Mouse (Mus musculus): ENCODE results near the gene Stk25. TPM values are rescaled to one million over a fixed set of nuclear protein-coding genes. Genes with fewer than 3 reads are reported as not detected.
"Not testable (repeated sequence)": the region's sequence is repeated elsewhere in the genome, so short reads cannot be mapped to it uniquely, and the experiment has no call there.

Stk25 gene
- polyA plus RNA-seq (2014; fragmentation: Nextera tagmentation; extraction: Ambion mirVana), result 227 and 232 TPM in 2 replicates

DNA sequence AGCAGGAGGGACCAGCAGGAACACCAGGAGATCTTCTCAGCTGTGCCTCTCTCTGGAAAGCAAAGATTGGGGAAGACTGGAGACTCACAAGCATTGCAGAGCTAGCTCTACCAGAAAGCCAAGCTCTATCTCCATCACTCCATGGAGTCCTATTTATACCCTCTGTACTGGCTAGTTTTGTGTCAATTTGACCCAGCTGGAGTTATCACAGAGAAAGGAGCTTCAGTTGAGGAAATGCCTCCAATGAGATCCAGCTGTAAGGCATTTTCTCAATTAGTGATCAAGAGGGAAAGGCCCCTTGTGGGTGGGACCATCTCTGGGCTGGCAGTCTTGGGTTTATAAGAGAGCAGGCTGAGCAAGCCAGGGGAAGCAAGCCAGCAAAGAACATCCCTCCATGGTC lies at the start of gene Stk25:
Stk25 (minus strand) TSS at position 101 of the 400 bp plus-strand sequence.
- not testable (repeated sequence) for H3K27me3 ChIP-seq (ENCODE audit: control insufficient read depth, insufficient read depth, low read length); H3K4me3 ChIP-seq (ENCODE audit: low read depth, low read length); H3K27ac ChIP-seq (ENCODE audit: low read depth, low read length); H3K9ac ChIP-seq (ENCODE audit: low read depth, low read length); H3K4me1 ChIP-seq (replicated peaks; ENCODE audit: control insufficient read depth, insufficient read depth, low read length); H3K4me2 ChIP-seq (replicated peaks; ENCODE audit: low read depth, low read length); H3K36me3 ChIP-seq (ENCODE audit: control insufficient read depth, insufficient read depth, low read length); H3K9me3 ChIP-seq (ENCODE audit: control insufficient read depth, low read length); DNase-seq (ENCODE audit: low spot score); ATAC-seq (ENCODE audit: low FRiP score)

DNA sequence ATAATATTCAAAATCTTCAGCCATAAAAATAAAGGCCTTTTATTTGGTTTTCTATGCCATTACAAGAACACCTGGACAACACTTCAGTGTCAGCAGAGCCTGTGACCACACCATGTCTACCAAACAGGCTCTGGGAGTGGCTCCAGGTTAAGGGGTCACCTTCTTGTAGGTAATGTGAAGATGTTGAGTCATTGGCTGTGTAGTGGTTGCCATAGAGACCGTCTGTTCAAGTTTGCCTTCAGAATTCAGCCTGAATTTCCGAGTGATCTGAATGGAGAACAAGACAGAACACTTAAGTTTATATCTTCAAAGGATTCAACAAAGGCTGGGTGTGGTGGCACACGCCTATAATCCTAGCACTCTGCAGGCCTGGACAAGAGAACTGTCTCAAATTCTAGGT lies 46.9 kb upstream of the Stk25 start:
- H3K36me3 ChIP-seq (ENCODE audit: control insufficient read depth, insufficient read depth, low read length), result no peaks in the 10 kb centered on the region
- H3K4me3 ChIP-seq (ENCODE audit: low read depth, low read length), result no peak overlapping the region
- 76% methylated on average over 3 of the region's 3 CpGs for WGBS

DNA sequence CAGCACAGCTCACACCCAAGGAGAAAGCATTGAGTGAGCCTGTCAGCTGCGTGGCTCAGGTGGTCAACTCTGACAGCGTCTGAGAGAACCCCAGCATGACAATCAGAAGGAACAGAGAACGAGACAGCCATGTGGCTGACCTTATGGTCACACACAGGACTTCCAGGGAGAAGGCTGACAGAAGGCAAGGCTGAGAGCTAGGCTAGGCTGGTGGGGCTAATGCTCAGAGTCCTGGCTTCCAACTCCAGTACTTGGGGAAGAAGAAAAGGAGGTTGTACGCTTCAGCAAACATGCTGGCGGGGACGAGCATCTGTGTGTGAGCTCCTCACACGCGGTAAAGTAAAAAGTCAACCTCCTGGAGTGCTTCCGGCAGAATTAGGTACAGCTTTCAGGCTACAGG lies 45.9 kb upstream of the Stk25 start:
- Histone ChIP-seq H3K4me1 (replicated peaks; ENCODE audit: control insufficient read depth, insufficient read depth, low read length) (no peaks in the 10 kb centered on the region), H3K4me3 (ENCODE audit: low read depth, low read length) (no peak overlapping the region), H3K9me3 (ENCODE audit: control insufficient read depth, low read length) (no peaks in the 10 kb centered on the region), H3K27ac (ENCODE audit: low read depth, low read length) (no peak overlapping the region), H3K27me3 (ENCODE audit: control insufficient read depth, insufficient read depth, low read length) (no peaks in the 10 kb centered on the region), H3K4me2 (replicated peaks; ENCODE audit: low read depth, low read length) (no peak overlapping the region), H3K36me3 (ENCODE audit: control insufficient read depth, insufficient read depth, low read length) (no peaks in the 10 kb centered on the region), H3K9ac (ENCODE audit: low read depth, low read length) (no peak overlapping the region)
- ATAC-seq (ENCODE audit: low FRiP score), result no peak
- WGBS, result 92% methylated on average over 9 of the region's 9 CpGs
- no peak for DNase-seq (ENCODE audit: low spot score)

More for the DNA sequence above, 46.9 kb upstream of the Stk25 start:
- Histone ChIP-seq H3K9me3 (ENCODE audit: control insufficient read depth, low read length) (no peaks in the 10 kb centered on the region), H3K27ac (ENCODE audit: low read depth, low read length) (no peak overlapping the region), H3K27me3 (ENCODE audit: control insufficient read depth, insufficient read depth, low read length) (no peaks in the 10 kb centered on the region), H3K4me1 (replicated peaks; ENCODE audit: control insufficient read depth, insufficient read depth, low read length) (no peaks in the 10 kb centered on the region), H3K9ac (ENCODE audit: low read depth, low read length) (no peak overlapping the region), H3K4me2 (replicated peaks; ENCODE audit: low read depth, low read length) (no peak overlapping the region)
- no peak for DNase-seq (ENCODE audit: low spot score)
- no peak for ATAC-seq (ENCODE audit: low FRiP score)

DNA sequence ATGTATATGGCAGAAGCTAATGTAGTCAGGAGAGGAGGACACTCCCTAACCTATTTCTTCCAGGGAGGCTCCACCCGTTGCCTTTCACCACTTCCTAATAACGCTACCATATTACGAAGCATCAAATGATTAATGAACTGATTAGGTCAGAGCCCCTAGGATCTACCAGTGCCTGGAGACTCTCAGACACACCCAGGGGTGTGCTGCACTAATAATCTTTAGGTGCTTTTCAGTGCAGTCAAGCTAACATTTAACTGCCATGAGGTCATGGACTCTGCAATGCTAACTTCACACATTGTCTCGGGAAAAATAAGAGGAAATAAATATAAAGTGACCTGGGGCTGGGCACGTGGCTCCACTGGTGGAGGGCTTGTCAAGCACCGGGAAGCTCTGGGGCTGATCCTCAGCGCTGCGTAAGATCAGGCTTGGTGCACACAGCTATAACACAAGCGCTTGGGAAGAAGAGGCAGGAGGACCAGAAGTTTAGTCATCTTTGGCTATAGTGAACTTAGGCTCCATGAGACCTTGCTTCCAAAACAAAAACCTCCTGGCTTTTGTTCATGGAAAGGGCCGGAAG lies 45.1 kb upstream of the Stk25 start:
- ATAC-seq (ENCODE audit: low FRiP score) (no peak), DNase-seq (ENCODE audit: low spot score) (no peak)
- Histone ChIP-seq H3K36me3 (ENCODE audit: control insufficient read depth, insufficient read depth, low read length) (no peaks in the 10 kb centered on the region), H3K9ac (ENCODE audit: low read depth, low read length) (no peak overlapping the region), H3K4me1 (replicated peaks; ENCODE audit: control insufficient read depth, insufficient read depth, low read length) (no peaks in the 10 kb centered on the region), H3K4me2 (replicated peaks; ENCODE audit: low read depth, low read length) (no peak overlapping the region), H3K27ac (ENCODE audit: low read depth, low read length) (no peak overlapping the region), H3K27me3 (ENCODE audit: control insufficient read depth, insufficient read depth, low read length) (no peaks in the 10 kb centered on the region), H3K4me3 (ENCODE audit: low read depth, low read length) (no peak overlapping the region), H3K9me3 (ENCODE audit: control insufficient read depth, low read length) (no peaks in the 10 kb centered on the region)
- 96% methylated on average over 10 of the region's 10 CpGs for WGBS

DNA sequence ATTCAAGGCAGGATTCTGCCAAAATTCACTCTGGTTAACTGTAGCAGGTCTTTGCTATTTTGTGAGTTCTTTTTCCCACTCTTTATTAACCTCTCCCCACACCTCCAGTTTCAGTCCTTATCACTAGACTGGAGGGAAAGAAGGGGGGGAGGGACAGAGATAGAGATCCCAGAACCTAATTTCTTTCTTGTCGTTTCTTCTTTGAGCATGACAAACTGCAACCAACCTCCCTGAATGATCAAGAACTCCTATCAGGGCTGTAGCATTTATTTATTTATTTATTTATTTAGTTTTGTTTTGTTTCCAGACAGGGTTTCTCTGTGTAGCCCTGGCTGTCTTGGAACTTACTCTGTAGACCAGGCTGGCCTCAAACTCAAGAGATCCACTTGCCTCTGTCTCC lies 43.6 kb upstream of the Stk25 start:
- H3K4me1 ChIP-seq (replicated peaks; ENCODE audit: control insufficient read depth, insufficient read depth, low read length), result no peaks in the 10 kb centered on the region
- 100% methylated on average over 1 of the region's 1 CpGs for WGBS

DNA sequence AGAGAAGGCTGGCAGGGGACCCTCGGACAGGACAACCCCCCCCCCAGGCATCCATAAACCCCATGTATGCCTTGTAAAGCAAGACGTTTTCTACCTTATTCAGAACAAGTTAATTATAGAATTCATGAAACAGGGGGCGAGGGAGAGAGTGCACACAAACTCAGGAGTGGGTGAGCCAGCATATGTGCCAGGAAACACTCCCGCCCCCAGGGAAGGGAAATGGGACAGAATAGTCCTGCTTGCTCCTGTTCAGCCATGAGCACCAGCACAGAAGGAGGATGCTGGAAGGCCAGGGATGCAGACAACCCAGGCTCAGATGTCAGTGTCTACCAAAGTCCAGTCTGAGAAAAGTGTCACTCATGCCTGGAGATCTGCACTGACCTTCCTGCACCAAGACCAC lies 40.7 kb upstream of the Stk25 start:
- WGBS, result 85% methylated on average over 4 of the region's 4 CpGs
- Histone ChIP-seq H3K36me3 (ENCODE audit: control insufficient read depth, insufficient read depth, low read length) (no peaks in the 10 kb centered on the region), H3K27me3 (ENCODE audit: control insufficient read depth, insufficient read depth, low read length) (no peaks in the 10 kb centered on the region), H3K9me3 (ENCODE audit: control insufficient read depth, low read length) (no peaks in the 10 kb centered on the region), H3K27ac (ENCODE audit: low read depth, low read length) (no peak overlapping the region), H3K4me2 (replicated peaks; ENCODE audit: low read depth, low read length) (no peak overlapping the region), H3K4me1 (replicated peaks; ENCODE audit: control insufficient read depth, insufficient read depth, low read length) (no peaks in the 10 kb centered on the region), H3K9ac (ENCODE audit: low read depth, low read length) (no peak overlapping the region), H3K4me3 (ENCODE audit: low read depth, low read length) (no peak overlapping the region)
- DNase-seq (ENCODE audit: low spot score) (no peak), ATAC-seq (ENCODE audit: low FRiP score) (no peak)

More for the DNA sequence above, 43.6 kb upstream of the Stk25 start:
- no peak for ATAC-seq (ENCODE audit: low FRiP score)
- Histone ChIP-seq H3K27ac (ENCODE audit: low read depth, low read length) (no peak overlapping the region), H3K9ac (ENCODE audit: low read depth, low read length) (no peak overlapping the region), H3K27me3 (ENCODE audit: control insufficient read depth, insufficient read depth, low read length) (no peaks in the 10 kb centered on the region), H3K4me2 (replicated peaks; ENCODE audit: low read depth, low read length) (no peak overlapping the region), H3K9me3 (ENCODE audit: control insufficient read depth, low read length) (no peaks in the 10 kb centered on the region), H3K36me3 (ENCODE audit: control insufficient read depth, insufficient read depth, low read length) (no peaks in the 10 kb centered on the region), H3K4me3 (ENCODE audit: low read depth, low read length) (no peak overlapping the region)
- DNase-seq (ENCODE audit: low spot score), result no peak

DNA sequence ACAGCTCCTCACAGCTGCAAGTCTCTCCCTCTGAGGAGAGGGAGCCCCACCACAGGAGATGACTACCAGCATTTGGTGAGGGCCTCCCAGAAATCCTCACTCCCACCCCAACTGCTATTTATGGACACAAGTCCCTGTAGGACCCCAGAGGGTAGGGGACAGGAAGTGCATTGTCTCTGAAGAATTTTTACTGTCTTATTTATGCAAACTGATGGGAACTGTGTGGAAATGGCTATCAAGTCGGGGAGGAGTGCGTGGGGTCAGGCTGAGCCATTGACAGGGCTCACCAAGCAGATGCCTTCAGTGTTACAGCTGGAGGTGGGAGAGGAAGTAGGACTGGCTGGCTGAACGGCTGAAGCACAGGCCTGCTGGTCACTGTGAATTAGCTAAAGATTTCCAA lies 38.9 kb upstream of the Stk25 start:
- Histone ChIP-seq H3K4me3 (ENCODE audit: low read depth, low read length) (no peak overlapping the region), H3K4me2 (replicated peaks; ENCODE audit: low read depth, low read length) (no peak overlapping the region), H3K4me1 (replicated peaks; ENCODE audit: control insufficient read depth, insufficient read depth, low read length) (no peaks in the 10 kb centered on the region), H3K9ac (ENCODE audit: low read depth, low read length) (no peak overlapping the region), H3K36me3 (ENCODE audit: control insufficient read depth, insufficient read depth, low read length) (no peaks in the 10 kb centered on the region), H3K9me3 (ENCODE audit: control insufficient read depth, low read length) (no peaks in the 10 kb centered on the region), H3K27ac (ENCODE audit: low read depth, low read length) (no peak overlapping the region), H3K27me3 (ENCODE audit: control insufficient read depth, insufficient read depth, low read length) (no peaks in the 10 kb centered on the region)
- no peak for ATAC-seq (ENCODE audit: low FRiP score)
- 55% methylated on average over 3 of the region's 3 CpGs for WGBS
- DNase-seq (ENCODE audit: low spot score), result no peak

DNA sequence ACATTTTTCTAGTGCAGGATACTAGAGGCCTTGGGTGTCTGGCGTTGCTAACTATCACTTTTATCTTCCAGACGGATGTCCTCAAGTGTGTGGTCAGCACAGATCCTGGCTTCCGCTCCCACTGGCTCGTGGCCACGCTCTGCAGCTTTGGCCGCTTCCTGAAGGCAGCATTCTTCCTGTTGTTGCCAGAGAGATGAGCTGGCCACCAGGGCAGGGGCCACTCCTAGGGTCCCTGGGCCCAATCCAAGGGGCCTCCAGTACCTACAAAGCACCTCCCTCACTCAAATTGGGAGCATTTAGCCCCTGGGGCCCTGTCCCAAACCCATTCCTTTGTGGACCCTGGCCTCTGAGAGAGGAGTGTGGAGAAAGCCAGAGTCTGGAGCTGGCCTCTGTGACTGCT lies 36.5 kb upstream of the Stk25 start:
- no peaks in the 10 kb centered on the region for H3K4me1 ChIP-seq (replicated peaks; ENCODE audit: control insufficient read depth, insufficient read depth, low read length)
- no peak overlapping the region for H3K27ac ChIP-seq (ENCODE audit: low read depth, low read length)
- H3K9ac ChIP-seq (ENCODE audit: low read depth, low read length), result no peak overlapping the region
- no peaks in the 10 kb centered on the region for H3K36me3 ChIP-seq (ENCODE audit: control insufficient read depth, insufficient read depth, low read length)
- no peak overlapping the region for H3K4me2 ChIP-seq (replicated peaks; ENCODE audit: low read depth, low read length)
- H3K9me3 ChIP-seq (ENCODE audit: control insufficient read depth, low read length), result no peaks in the 10 kb centered on the region
- DNase-seq (ENCODE audit: low spot score), result no peak
- no peaks in the 10 kb centered on the region for H3K27me3 ChIP-seq (ENCODE audit: control insufficient read depth, insufficient read depth, low read length)
- 84% methylated on average over 6 of the region's 6 CpGs for WGBS
- no peak for ATAC-seq (ENCODE audit: low FRiP score)
- no peak overlapping the region for H3K4me3 ChIP-seq (ENCODE audit: low read depth, low read length)

DNA sequence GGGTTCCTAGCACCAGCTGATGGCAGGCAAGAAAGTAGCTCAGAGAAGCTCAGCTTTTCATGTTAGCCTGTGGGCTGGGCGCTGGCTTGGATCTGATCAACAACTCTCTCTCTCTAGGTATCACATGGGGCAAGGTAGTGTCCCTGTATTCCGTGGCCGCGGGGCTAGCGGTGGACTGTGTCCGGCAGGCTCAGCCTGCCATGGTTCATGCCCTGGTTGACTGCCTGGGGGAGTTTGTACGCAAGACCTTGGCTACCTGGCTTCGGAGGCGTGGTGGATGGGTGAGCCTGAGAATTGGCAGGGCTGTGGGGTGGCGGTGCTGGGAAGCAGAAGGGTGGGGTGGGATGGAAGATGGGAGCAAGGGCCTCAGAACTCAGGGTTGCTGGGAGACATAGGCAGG lies 35.5 kb upstream of the Stk25 start:
- Histone ChIP-seq H3K4me2 (replicated peaks; ENCODE audit: low read depth, low read length) (no peak overlapping the region), H3K4me1 (replicated peaks; ENCODE audit: control insufficient read depth, insufficient read depth, low read length) (no peaks in the 10 kb centered on the region), H3K27me3 (ENCODE audit: control insufficient read depth, insufficient read depth, low read length) (no peaks in the 10 kb centered on the region), H3K4me3 (ENCODE audit: low read depth, low read length) (no peak overlapping the region), H3K9me3 (ENCODE audit: control insufficient read depth, low read length) (no peaks in the 10 kb centered on the region), H3K9ac (ENCODE audit: low read depth, low read length) (no peak overlapping the region), H3K27ac (ENCODE audit: low read depth, low read length) (no peak overlapping the region), H3K36me3 (ENCODE audit: control insufficient read depth, insufficient read depth, low read length) (no peaks in the 10 kb centered on the region)
- WGBS, result 96% methylated on average over 10 of the region's 10 CpGs
- ATAC-seq (ENCODE audit: low FRiP score), result no peak
- DNase-seq (ENCODE audit: low spot score), result no peak
